Mouse (Mus musculus): ENCODE data around the gene Olfr718-ps1.
"Not testable (repeated sequence)": the region's sequence is repeated elsewhere in the genome, so short reads cannot be mapped to it uniquely, and the experiment has no call there.

Olfr718-ps1 gene

DNA sequence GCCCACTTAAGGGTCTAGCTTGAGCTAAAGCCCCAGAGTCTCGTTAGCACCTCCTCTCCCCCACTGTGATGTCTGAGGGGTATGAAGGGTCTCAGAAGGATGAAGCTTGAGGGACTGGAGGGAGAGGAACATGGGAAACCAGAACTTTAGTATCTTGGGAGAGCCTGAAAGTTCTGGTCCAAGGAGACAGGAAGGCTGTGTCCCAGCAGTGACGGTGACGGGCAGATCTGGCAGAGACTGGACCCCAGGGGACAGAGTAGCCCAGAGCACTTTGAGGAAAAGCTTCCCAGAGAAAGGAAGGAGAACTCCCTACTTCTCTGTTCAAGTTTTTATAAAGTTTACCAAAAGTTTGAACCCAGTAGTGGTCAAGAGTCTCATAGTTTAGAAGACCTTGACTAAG lies at the start of gene Olfr718-ps1:
Olfr718-ps1 (minus strand) TSS at position 101 of the 400 bp plus-strand sequence.
- no peak for DNase-seq

DNA sequence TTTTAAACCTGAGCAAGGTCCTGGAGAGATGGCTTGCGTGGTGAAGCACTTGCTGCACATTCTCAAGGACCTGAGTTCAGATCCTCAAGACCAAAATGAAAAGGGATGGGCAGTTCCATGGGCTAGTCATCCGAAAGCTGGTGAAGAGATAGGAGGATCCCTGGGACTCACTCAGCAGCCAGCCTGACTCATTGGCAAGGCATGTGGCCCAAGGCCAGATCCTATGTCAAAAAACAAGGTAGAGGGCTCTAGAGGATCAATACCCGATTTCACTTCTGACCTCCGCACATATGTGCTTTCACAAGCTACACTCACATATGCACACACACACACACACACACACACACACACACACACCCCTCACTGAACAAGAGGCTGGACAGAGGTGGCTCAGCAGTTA lies 49.1 kb upstream of the Olfr718-ps1 start:
- DNase-seq: no peak

DNA sequence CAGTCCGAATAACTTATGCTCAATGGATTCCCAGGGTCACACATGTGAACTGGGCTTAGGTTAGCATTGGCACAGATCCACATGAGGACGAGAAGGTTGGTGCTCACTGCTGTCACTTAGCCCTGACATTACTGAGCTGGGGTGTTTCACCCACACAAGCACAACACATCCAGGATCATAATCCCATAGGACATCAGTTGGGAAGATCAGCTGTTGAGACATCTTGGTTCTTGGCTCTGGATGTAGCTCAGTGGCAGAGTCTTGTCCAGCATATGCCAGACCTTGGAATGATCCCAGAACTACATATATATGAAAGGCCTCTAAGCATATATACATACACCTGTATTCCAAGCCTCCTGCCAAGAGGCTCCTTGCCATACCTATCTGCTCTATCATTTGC lies 47.8 kb upstream of the Olfr718-ps1 start:
- DNase-seq: no peak

DNA sequence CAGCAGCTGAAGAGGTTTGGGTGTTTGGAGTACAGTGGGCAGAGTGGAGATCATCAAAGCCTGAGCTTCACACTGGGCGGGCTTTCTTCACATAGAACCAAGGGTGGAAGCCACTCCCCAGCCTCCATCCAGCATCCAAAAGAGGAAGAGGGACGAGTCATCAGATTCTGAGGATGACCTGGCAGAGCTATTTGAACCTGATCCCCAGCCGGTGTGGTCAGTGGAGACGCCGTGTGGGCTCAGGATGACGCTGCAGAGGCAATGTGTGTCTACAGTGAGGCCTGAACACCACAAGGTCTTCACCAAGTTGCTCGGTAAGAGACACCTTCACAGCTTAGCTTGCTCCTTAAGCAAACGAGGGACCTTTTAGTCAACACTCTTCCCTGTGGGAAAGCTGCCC lies 47.4 kb upstream of the Olfr718-ps1 start:
- DNase-seq: not testable (repeated sequence)

DNA sequence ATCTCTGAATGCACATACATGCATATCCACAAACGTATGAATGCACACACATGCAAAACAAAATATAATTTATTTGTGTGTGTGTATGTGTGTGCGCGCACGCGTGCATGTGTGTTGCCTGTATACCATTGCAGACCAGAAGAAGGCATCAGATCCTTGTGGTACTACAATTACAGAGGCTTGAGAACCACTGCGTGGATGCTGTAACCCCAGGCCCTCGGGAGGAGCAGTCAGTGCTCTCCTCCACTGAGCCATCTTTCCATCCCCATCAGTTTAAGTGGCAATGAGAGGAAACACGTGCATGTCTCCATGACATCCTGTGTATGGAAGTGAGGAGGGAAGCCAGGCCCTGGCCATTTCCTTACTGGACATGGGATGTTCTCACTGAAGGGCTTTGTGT lies 45.4 kb upstream of the Olfr718-ps1 start:
- DNase-seq: no peak

DNA sequence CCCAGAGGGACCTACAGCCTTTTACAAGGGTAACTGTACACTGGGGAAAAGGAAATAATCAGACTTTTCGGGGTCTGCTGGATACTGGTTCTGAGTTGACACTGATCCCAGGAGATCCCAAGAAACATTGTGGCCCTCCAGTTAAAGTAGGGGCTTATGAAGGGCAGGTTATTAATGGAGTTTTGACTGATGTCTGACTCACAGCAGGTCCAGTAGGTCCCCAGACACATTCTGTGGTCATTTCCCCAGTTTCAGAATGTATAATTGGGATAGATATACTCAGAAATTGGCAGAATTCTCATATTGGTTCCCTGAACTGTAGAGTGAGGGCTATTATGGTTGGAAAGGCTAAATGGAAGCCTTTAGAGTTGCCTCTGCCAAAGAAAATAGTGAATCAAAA lies 40.6 kb upstream of the Olfr718-ps1 start:
- not testable (repeated sequence) for DNase-seq

DNA sequence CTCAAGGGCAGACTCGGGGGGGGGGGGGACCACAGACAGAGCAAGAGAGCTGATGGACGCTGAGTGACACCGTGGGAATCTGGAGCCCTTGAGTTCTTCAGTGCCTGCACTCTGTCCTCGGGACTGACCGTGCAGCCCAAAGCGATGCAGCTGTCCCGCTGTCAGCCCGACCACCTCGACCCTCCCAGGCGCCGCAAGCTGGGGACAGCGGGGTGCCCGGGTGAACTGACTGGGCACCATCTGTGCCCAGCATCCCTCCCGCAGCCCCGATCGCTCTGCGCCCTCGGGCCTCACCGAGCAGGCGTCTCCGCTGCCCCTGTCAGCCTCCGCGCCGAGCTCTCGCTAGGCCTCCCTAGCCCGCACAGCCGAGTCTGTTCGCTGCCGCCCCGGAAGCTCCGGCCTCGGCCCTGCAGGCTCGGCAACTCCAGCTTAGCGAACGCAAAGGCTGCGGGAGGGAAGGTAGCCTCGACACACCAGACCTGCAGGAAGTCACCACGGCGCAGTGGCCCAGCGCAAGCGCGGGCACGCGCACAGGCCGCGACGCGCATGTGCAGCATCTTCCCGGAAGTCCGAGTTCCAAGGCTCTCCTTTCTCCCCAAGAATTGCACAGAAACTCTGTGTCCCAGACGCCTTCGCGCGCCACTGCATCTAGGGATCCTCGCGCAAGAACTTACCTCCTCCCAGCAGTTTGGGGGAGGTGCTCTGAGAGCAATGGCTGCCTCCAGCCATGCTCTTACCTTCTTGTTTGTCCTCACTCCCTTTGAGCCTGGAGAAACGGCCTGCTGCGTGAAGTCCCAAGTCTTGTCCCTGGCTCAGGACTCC lies 33.1 kb upstream of the Olfr718-ps1 start, which contains the start of the genes Rbak and Spdye4b:
Rbak (minus strand) TSS at position 521 of the 822 bp plus-strand sequence.
Spdye4b (plus strand) TSS at position 763 of the 822 bp plus-strand sequence.
- DNase-seq: peak; percentile 93 to 96

DNA sequence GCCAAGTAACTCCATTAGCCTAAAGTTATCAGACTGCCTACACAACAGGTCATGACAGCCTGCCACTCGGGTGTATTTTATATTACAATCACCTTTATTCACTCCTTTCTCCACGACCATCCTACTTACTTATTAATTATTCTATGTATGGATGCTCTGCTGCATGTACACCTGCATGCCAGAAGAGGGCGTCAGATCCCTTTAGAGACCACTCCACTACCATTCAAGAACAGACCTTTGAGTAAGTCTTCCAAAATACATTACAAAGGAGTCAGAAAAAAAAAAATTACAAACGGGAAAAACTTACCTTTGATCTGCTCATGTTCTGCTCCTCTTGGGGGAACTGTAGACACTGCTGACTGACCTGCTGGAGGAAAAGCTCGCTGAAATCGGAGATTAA lies 31.8 kb upstream of the Olfr718-ps1 start:
- peak in 1 of 2 experiments; percentile 16 for DNase-seq

DNA sequence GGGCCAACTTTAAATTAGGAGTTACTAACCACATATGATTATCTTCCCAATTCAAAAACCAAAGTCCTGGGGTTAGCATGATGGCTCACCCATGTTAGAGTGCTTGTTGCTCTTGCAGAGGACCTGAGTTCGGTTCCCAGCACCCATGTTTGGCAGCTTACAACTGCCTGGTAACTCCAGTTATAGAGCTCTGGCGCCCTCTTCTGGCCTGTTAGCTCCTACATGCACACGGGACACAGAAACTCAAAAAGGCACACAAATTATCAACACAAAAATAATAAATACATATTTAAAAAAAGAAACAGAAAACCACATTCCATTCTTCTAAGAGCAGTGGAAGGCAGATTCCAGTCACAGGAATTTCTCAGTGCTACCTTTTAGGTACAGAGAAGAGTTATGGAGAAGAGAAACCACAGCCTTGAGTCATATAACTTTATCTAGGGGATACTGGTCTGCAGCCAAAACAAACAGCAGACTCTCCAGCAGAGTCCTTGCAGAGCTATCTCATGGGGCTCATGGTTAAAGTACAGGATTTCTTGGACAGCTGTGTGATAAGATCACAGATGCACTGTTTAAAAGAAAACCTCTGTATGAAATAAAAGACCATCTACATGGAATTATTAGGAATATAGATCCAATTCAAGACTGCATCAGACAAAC lies 30.3 kb upstream of the Olfr718-ps1 start:
- peak in 1 of 2 experiments; percentile 12 for DNase-seq

DNA sequence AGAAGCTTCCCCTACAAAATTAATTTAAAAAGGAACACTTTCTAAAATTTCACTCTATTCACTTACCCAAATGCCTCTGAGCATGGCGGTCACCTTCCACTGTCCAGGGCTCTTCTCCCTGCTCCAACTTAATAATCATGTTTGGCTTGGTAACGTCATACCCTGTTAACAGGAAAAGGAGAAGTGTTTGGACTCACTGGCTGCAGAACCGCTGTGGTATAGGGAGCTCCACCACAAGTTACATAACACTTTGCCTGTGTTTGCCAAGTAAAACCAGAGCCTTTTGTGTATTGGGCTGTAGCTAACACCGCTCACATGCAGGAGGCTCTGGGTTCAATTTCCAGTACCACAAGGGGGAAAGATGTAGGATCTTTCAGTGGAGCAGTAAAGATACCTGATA lies 28.6 kb upstream of the Olfr718-ps1 start:
- DNase-seq: no peak

DNA sequence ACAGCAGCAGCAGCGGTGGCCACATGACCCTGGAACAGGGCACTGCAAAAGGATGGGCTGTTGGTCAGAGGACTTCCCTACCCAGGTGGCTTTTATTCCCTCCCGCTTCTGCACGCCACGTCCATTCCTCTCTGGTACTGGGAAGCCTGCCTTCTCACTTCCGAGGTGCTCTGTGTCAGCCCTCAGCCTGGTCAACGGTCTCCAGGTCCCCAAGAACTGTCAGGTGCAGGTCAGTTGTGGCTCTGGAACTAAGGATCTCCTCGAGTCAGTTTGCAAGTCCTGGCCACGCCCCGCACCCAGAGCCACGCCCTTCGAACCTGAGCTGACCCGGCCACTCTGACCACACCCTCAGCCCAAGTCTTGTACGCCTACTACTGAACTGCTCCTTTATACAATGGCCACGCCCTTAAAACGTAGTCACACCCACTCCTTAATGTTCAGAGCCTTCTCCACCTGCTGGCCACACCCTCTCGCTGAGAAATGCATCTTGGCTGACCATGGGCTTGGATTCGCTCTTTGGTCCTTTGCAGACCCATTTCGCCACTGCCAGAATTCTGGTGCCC lies 18.2 kb upstream of the Olfr718-ps1 start:
- DNase-seq: peak; percentile 70 to 79

DNA sequence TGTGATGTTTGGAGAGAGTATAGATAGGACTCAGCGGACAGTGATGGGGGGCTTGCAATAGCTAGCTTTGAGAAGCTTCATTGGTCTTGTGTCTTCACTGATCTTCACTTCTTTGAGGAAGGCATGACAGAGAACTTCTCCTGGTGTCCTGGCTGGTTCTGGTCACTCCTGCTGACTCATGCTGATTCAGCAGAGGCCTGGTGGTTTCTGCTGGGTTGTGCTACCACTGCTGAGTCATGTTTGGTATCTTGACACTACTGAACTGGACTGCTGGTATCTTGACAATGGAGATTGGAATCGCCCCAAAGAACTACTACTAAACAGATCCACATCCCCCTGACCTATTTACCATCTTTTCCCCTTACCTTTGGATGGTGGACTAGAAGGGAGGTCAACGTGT lies 8.2 kb upstream of the Olfr718-ps1 start:
- DNase-seq: no peak

DNA sequence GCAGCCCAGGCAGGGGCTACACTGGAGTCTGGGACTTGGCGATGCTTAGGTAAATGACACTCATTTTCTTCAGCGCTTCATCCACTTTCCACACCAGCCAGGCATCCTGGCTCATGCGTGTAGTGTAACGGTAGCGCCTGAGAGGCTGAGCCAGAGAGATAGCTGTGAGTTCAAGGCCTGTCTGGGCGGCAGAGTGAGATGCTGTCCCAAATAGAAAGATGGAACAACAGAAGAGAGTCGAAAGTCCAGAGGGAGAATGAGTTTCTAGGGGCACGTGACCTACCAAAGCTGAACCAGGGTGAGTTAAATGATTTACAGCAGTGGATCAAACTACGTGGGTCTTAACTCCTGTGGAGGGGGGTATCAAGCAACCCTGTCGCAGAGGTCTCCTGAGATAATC lies 6.4 kb upstream of the Olfr718-ps1 start:
- DNase-seq: peak in 1 of 2 experiments; percentile 10

DNA sequence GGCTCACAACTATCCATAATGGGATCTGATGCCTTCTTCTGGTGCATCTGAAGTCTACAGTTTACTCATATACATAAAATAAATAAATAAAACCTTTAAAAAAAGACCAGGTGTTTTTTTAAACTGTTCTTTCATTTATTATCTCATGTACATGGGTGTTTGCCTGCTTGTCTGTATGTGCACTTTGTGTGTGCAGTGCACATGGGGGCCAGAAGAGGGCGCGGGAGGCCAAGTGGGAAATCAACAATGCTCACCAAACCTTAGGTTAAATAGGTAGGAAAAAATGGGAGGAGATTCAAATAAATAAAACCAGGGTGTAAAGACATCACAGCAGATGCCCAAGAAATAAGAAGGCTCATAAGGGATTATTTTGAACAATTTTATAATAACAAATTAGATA lies 2.7 kb upstream of the Olfr718-ps1 start:
- no peak for DNase-seq

DNA sequence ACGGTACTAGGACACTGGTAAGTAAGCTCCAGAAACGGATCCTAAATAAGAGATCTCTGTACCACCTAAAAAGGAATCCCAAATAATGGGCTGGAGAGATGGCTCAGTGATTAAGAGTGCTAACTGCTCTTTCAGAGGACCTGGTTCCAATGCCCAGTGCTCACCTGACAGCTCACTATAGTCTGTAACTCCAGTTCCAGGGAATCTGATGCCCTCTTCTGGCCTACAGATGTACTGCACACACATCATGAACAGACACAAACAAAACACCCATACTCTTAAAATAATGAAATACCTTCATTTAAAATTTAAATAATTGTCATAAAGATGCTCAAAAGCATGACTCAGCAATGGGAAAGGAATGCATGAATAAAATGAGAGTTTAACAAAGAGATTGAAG lies 2.2 kb upstream of the Olfr718-ps1 start:
- no peak for DNase-seq

DNA sequence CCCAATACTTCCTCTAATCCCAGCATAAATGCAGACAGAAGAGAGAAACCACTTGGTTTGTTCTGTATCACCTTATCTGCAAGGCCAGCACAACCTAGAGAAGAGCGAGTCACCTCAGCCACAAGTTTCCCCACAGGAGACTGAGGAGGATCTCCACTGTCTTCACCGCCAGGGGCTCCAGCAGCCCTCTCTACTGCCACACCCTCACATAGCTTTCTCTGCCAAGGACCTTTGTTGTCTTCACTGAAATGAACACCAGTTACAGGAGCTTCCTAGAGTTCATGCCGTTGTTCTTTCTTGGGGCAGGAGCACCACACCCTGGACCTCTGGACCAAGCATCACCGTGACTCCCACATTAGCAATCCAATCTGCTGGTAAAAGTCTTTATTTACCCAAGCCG lies 1.3 kb upstream of the Olfr718-ps1 start:
- DNase-seq: no peak

DNA sequence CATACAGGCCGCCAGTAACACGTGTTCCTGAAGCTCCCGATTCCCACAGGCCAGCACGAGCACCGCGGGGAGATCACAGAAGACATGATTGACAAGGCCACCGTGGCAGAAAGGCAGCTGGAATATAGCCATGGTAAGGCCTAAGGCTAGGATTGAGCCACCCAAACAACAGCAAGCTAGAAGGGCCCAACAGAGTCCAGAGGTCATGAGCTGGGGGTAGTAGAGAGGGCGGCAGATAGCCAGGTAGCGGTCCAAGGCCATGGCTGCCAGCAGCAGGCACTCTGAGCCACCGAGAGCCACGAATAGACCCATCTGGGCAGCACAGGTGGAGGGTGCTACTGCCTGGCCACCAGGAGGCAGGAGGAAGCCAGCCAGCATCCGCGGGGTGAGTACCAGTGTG lies 9.8 kb downstream of the Olfr718-ps1 start:
- no peak for DNase-seq

DNA sequence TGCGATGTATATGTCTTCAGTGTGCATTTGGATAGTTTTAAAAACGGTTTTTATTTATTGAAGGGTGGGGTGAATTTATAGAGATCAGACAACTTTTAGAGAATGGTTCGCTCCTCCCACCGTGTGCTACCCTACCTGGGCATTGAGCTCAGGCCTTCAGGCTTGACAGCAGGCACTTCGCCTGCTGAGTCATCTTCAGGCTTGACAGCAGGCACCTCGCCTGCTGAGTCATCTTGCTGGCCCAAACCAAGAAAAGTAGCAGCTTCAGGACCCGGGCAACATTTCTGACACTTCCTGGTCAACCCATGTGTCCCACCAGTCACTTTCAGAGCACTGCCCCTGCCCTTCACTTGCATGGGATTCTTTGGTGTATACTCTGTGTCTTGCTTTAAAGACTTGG lies 12.3 kb downstream of the Olfr718-ps1 start:
- no peak for DNase-seq

DNA sequence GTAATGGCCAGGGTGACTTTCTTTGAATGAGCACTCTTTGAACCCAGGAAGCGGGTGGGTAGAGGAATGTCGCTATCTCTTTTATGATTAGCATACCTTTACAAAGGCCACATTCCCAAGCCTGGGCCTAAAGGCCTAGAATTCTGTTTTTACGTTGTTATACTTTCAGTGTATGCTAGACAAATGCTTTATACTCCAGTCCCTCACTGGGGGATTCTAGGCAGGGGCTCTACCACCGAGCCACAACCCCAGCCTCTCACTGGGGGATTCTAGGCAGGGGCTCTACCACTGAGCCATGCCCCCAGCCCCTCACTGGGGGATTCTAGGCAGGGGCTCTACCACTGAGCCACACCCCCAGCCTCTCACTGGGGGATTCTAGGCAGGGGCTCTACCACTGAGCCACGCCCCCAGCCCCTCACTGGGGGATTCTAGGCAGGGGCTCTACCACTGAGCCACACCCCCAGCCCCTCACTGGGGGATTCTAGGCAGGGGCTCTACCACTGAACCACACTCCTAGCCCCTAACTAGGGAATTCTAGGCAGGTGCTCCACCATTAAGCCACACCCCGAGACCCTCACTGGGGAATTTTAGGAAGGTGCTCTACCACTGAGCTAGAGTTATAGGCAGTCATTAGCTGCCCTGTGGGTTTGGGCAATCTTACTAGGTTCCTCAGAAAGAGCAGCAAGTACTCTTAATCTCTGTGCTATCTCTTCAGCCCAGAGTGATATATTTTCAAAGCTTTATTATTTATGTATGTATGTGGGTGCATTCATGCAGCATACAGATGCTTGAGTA lies 13.0 kb downstream of the Olfr718-ps1 start:
- not testable (repeated sequence) for DNase-seq

DNA sequence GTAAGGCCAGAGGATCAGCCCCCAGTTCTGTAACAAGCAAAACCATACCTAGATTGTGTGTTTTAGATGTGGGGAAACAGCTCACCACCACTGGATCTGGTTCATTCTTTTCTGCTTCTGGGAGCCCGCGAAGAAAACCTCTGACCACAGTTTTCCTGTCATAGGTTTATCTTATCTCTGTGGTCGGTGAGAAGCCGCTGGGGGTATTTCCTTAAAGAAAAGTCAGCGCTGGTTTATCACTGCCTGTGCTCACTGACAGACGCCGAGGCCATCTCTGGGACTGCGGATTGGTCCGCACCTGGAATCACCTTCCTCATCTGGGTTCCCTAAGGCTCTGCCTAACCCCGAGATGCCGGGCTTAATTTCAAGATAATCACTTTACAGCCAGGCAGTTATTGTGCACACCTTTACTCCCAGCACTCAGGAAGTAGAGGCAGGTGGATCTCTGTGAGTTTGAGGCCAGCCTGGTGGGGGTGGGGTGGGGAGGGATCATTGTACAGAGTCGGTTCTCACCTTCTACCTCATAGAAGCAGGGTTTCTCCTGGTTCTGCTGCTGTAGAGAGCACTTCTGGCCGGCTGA lies 14.4 kb downstream of the Olfr718-ps1 start:
- DNase-seq: no peak

DNA sequence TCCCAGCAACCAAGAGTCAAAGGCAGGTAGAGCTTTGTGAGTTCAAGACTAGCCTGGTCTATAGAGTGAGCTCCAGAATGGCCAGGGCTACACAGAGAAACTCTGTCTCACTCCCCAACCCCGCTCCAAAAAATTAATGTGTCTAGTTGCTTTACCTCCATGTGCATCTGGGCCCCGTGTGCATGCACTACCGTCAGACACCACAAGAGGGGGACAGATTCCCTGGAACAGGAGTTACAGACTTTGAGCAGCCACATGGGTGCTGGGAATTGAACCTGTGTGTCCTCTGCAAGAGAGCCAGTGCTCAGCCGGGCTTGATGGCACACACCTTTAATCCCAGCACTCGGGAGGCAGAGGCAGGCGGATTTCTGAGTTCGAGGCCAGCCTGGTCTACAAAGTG lies 17.0 kb downstream of the Olfr718-ps1 start:
- DNase-seq: peak in 1 of 2 experiments; percentile 12

DNA sequence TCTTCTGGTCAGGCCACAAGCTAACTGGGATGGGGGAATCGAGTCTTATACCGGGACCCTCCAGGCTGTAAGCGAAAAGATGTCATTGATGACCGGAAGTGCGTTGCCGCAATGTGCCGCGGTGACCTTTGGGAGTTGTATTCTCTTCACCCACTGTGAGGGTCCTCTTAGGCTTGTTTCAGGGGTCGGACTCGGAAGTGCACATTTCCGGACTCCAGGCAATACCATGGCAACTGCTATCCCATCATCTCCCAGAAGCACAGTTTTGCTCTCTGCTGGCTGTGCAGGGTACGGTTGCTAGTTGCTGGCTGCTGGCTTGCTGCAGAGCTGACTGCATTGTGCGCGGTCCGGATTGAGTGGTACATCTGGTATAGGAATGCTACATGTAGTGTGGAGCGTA lies 18.3 kb downstream of the Olfr718-ps1 start:
- no peak for DNase-seq

DNA sequence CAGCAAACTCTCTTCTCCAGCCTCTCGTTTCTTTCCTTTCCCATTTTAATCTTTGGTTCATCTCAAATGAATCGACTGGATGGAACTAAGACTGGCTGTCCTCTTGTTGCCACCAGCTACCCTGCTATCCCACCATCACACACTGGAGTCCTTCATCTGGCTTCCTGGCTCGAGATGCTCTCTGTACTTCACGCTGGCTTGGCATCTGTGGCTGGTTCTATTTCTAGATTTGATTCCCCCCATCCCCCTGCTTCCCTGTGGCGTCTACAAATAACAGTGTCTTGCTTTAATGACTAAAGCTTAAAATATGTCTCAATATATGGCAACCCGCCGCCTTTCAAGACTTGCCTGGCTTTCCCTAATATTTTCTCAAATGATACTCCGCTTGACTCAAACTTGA lies 19.5 kb downstream of the Olfr718-ps1 start:
- no peak for DNase-seq

Data from kidney, postnatal 4 days (tissue).